Mouse (Mus musculus): Measurements from ENCODE around the gene Dtx1. TPM values are rescaled to one million over a fixed set of nuclear protein-coding genes. Genes with fewer than 3 reads are reported as not detected.

Gene Dtx1
- total and polyA plus RNA-seq, 3 experiments: 12.8 to 28.6 (median 13.4) TPM

DNA sequence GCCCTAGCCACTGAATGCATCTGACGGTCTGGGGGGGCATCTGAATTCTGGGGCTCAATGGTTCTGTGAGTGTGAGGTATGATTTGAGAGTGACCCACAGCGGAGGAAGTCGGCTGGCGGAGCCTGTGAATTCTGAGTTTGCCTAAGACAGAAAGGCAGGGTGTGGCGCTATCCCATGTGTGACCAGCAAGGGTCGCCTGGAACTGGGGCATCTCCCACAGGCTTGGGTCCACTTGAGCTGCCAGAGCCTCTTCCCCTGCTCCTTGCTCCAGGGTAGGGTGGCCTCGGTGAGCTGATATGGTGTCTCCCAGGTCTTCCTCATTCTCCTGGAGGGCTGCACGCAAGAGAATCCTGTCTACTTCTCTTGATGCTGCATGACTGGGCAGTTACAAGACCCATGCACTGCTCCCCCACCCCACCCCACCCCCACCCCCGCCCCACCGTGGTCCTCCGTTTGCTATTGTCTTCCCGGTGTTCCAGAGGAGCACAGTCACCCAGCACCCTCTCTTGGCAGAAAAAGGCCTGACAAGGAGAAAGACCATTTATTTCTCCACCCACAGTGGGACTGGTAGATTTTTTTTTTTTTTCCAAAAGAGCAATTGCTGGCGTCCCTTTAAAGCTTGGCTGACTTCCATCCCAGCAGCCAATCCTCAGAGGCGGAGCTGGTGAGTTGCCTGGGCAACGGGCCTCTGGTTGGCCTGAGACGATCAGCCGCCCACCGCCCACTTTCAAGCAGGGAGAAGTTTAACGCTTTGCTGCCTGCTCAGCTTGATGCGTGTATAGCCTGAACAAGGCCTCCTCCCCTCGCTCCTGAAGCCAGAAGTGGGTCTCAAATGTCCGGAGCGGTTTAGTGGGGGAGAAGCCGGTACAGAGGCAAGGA is 31.8 kb downstream of the Dtx1 start:
- DNase-seq: peak; percentile 85

DNA sequence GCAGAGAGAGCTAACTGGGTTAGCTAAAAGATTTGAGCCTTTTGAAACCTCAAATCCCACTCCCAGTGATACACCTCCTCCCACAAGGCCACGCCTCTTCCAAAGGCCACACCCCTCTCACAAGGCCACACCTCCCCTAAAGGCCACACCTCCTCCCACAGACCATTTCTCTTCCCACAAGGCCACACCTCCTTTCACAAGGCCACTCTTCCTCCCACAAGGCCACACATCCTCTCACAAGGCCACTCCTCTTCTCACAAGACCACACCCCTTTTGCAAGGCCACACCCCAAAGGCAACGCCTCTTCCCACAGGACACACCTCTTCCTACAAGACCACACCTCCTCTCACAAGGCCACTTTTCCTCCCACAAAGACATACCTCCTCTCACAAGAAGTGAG is 34.2 kb downstream of the Dtx1 start:
- peak; percentile 30 for DNase-seq

DNA sequence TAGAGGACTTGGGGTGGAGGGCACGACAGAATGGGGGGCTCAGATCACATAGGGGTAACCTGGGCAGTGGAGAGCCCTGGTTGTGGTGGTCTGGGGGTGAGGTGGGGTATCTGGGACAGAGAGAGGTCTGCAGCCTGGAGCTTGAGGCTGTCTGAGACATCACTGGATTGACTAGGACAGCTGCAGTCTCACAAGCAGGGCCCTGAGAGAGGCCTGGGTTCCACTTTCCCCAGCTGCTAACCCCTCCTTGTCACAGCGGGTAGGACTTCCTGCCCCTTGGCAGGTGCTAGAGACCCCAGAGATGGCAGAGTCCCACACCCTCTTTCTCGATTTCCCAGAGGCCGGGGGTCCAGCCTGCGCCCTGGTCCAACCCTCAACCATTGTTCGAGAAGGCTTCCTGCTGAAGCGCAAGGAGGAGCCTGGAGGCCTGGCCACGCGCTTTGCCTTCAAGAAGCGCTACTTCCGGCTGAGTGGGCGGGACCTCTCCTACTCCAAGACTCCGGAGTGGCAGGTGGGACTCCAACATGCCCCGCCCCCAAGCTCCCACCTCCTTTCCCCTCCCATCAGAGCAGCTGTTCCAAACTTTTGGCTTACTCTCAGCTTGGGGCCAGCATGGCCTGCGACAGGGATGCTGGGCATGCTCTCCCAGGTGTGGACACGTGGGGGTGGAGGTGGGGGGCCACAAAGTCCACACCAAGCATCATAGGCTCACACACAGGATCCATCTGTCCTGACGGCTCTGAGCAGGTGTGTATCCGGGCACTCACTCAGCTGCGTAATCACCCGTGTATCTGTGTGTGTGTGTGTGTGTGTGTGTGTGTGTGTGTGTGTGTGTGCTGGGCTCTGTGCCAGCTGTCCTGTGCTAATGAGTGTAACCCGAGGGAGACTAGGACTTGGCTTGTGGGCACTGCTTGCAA is 37.2 kb downstream of the Dtx1 start:
- DNase-seq: no peak

DNA sequence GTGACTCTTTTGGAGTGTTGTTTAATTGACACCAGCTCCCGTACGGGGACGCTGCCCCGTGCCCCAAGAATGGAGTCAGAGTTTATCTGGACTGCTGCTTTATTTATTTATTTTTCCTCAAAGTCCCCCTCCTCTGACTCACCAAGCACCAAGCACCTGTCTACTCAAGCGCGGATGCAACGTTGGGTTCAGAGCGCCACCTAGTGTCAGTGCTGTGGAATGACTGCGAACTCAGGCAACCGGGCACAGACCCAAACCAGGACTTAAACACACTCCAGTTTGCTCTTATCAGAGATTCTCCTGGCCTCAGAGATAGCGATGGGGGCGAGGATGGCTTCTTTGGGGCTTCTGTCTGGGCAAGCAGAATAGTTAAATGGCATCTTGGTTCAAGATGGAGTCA is 38.1 kb downstream of the Dtx1 start:
- DNase-seq: peak; percentile 68

DNA sequence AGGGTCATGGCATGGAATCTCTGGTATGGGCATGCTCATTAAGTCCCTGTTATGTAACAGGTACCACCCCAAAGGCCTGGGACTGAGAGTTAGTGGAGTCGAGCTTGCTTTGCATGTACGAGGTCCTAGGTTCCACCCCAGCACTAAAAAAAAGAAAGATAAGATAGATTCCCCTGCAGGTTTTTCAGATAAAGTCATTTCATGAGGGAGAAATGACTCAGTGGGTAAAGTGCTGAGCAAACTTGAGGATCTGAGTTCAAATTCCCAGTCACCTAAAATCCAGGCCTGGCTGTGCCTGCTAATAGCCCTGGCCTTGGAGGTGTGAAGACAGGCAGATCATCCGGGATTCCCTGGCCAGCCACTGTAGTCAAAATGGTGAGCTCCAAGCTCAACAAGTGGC is 39.9 kb downstream of the Dtx1 start:
- no peak for DNase-seq

DNA sequence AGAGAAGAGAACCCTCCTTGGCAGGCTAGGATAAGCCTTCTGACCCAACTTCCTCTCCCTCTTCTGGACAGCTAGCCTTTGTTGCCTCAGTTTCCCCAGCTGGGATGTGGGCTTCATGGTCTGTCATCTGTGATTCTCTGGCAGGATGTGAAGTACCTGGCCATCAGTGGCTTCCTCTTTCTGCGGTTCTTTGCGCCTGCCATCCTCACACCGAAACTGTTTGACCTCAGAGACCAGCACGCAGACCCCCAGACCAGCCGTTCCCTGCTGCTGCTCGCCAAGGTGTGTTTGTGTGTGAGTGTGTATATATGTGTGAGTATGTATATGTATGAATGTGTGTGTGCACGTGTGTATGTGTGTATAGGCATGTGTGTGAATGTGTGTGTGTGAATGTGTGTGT is 41.6 kb downstream of the Dtx1 start:
- no peak for DNase-seq

DNA sequence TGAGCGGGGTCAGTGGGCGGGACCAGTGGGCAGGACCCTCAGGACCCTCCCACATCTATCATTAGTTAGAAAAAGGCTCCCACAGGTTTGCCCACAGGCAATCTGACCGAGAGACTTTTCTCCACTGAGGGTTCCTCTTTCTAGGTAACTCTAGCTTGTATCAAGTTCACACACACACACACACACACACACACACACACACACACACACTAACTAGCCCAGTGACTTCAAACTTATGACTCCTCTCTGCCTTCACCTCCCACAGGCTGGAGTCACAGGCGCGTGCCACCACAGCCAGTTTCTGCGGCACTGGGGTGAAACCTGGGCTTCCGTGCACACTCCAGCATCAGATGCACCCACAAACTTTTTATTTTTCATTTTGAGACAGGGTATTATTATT is 43.0 kb downstream of the Dtx1 start:
- no peak for DNase-seq

DNA sequence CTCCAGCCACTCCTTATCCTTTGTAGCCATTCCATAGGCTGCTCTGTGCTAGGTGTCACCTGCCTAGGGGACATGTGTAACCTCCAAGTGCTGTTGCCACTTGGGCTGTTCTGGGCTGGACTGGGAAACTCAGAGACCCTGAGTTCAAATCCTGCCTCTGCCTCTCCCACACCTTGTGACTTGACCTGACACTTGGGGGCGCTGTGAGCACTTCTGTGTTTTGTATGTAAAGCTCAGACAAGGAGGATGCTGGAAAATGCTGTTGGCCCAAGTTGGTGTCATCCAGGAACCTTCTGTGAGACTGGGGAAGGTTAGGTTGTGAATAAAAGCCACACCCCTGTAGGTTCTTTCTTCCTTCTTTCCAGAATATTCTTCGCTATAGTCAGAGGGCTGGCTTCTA is 46.8 kb downstream of the Dtx1 start:
- DNase-seq: no peak

DNA sequence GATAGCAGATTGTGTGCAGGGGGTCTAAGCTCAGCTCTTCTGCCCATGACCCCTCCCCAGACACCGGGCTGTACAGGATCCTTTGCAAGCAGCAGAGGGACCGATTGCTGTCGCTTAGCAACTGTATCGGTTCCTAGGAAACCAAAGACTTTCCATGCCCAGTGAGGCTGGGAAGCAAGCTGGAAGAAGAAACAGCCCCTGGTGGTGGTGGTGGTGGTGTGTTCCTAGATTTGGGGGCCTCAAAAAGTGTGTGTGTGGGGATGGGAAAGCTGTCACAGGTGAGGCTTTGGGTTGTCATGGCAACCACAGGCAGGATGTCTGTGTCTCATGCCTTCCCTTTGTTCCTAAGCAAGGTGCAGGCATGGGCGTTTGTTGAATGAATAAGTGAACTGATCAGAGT is 50.9 kb downstream of the Dtx1 start:
- DNase-seq: no peak

DNA sequence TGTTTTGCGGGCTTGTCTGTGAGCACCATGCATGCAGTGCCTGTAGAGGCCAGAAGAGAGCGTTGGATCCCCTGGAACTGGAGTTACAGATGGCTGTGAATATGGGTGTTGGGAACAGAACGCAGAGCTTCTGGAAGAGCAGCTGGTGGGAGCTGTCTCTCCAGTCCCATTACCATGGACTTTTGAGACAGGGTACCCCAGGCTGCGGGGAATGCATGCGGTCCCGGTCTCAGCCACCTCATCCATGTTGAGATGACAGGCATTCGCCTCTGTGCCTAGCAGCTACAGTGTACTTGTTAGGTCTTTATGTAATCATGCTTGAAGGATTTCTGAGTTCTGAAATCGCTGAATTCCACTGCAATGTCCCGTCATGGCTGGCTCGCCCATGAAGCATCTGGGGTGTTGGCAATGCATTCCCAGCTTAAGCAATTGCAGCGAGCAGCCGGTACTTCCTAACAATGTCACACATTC is 55.4 kb downstream of the Dtx1 start:
- no peak for DNase-seq

DNA sequence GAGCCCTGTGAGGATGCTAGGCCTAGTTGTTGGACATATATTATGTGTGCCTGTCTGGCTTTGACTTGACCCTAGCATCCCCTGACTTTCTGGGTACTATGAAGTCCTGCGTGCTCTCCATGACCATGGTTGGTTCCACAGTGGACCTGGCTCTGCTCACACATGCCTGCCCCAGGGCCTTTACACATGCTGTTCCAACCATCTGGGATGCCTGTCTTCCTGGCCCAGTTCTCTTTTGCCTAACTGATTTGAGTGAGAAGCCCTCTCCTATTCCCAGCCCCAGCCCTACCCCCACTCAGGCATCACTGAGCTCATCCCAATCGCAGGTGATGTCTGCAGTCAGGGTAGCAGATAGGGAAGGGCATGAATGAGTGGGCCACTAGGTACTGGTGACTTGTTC is 57.9 kb downstream of the Dtx1 start:
- no peak for DNase-seq

DNA sequence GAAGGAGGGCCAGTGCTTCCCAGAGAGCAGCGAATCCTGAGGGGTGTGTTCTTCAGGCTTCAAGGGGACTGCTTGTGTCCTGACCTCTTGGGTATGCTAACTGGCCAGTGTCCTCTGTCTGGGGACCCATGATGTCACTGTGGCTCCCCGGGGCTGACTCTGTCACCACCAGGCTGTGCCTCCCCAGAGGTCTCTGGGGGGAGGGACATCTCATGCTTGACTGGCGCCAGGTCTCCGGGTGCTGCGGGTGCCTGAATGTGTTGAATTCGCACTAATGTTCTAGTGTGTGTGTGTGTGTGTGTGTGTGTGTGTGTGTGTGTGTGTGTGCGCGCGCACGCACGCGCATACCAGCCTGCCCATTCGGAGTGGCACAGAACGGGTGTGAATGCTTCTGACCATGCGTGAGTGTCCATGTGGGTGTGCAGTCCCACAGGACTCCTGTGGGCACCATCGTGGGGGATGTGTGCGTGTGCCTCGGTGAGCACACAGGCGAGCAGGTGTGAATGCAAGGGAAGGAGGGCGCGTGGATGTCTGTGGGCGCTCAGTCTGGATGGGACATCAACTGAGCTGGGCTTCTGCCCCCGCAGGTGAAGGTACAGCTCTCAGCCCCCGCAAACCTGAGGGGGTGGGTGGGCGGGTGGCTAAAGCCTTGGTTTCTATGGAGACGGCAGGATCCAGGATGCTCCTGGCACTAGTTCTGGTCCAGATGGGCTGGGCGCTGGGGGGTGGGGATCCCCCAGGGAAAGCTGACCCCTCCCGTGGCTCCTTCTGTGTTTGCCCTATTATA is 58.6 kb downstream of the Dtx1 start:
- no peak for DNase-seq

DNA sequence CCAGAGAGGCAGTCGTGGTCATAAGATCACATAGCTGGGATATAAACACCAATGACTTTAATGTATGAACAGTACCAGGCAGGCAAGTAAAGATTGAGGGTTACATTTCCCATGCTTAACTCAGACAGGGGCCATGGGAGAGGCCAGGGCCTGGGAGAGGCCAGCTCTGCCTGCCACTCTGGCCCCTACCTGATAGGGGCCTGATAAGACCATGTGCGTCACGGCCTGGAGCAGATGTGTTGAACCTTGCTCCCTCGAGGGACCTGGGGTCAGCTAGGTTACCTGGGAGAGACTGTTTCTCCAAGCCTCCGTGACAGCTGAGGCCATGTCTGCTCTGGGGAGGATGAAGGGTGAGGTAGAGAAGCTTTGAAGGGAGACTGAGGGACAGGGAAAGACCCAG is 60.5 kb downstream of the Dtx1 start:
- no peak for DNase-seq

DNA sequence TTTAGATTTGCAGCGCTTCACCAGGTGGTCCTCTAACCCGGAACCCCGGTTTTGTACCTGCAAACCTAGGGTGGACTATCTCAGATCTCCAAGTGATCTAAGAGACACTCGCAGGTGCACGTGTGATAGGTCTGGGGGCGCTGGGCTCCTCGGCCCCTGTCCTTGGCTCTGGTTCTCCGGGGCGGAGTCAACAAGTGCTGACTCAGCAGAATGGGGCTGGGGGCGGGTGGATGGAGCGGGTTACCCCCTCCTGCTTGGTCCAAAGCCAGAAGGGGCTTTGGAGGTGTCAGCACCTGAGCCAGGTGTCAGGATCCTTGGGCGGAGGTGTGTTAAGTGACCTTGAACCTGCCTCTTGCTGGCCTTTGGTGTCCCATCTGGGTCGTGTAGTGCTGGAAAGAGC is 61.8 kb downstream of the Dtx1 start:
- DNase-seq: no peak

DNA sequence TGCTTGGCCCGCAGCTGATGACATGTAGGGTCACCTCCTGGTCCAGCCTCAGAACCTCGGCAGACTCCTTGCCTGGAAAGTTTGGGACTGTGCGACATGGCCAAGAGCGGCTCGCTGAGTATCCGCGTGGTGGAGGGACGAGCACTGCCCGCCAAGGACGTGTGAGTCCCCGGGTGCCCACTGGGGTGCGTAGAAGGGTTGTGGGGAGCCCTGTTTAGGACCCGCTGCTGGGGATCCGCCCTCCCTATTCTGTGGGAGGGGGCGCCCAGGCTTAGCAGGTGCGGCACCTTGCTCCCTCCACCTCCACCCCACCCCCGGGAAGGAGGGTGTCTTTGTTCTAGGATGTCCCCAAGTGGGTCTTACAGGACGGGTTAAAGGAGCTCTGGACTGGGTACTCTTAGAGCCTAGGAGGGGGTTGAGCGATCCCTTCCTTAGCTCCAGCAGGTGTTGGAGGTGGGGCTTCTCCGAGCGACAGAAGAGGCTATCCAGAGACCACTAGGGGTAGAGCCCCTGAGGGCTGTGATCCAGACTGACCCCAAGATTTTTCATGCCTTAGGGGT is 62.3 kb downstream of the Dtx1 start:
- DNase-seq: no peak

DNA sequence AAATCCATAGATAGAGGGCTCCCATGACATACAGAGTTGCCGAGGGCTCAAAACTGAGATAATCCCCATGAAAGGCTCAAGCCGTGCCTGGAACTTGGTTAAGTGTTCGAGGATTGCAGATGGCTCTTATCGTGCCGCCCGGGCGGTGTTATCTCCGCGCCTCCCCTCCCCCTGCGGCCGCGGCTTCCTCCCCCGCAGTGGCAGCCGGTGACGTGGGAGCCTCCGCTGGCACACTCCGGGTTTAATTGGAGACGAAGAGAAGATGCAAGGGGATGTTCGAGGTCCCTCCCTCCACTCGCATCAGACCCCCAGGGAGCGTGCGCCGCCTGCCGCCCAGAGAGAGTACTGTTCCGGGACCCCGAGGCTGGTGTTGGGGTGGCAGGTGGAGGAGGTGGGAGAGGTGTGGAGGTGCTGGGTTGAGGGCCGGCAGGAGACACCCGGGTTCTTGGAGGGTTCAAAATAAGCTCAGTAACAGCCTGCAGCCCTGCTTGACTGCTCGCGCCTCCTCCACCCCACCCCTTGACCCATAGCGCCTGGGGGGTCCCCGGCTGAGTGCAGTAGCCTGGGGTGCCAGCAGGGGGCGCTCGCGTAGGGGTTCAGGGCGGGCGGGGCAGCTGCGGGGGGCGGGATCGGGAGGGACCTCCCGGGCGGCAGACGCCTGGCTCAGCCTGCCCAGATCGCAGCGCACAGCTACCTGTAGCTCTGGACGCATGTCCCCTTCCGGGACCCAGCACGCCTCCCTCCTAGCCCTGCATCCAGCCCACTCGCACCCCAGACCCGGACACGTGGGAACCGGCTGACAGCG is 63.0 kb downstream of the Dtx1 start, which contains the start of gene Rasal1:
TSS of gene Rasal1 (plus strand) at position 244 of the 805 bp plus-strand sequence.
- DNase-seq: peak; percentile 84

DNA sequence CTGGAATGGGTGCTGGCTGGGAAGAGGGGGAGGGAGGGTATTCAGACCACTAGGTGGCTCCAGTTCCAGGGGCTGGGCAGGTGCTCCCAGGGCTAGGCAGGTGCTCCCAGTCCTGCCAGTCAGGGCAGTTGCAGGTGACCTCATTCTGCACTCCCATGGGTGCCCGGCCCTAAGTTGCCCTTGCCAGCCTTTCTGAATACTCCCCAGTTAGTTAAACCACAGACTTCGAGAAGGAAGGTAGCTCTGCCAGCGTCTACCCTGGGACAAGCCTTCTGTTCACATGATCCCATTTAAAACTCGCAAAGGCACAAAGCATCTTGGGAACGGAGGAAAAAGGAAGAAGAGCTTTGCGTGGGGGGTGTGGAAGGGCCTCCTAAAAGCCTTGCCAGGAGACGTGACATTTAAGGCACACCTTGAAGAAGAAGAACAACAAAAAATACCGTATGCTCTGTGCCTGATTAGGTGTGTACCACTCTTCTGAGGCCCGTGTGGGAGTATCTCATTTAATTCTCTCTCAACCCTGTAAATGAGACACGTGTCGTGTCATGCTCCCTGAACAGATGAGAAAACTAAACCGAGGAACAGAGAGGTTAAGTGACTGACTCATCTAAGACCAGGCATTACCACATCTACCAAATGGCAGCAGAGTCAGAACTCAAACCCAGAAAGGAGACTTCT is 63.8 kb downstream of the Dtx1 start:
- no peak for DNase-seq

DNA sequence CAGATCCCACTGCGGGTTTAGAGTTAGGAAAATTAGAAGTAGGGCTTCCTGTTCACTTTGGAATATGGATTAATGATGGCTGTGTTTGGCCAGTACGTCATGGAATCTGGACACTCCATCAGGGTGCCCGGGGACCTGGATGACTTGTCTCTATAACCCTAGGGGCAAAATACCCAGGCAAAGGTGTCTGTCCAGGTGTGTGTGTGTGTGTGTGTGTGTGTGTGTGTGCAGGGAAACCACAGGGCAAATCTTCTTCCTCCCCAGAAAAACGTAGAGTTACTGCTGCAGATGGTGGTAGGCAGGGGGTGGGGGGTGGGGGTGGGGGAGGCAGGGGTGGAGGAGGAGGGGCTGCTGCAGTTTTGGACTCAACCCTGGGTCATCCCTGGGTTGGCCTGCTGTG is 64.4 kb downstream of the Dtx1 start:
- no peak for DNase-seq

DNA sequence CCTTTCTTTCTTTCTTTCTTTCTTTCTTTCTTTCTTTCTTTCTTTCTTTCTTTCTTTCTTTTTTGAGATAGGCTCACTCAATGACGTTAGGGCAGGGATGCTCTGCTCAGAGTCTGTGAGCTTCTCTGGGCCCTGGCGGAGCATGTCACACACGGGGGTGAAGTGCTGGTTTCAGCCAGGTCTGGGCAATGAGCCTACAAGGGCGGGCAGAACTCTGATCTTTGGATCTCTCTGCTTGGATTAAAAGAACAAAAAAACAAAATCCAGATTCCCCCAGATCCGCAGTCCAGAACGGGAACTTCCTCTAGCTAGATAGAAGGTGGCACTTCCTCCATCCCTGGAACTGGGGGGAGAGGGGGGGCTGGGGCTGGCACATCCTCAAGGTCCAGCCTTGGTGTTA is 65.9 kb downstream of the Dtx1 start:
- peak; percentile 76 for DNase-seq

DNA sequence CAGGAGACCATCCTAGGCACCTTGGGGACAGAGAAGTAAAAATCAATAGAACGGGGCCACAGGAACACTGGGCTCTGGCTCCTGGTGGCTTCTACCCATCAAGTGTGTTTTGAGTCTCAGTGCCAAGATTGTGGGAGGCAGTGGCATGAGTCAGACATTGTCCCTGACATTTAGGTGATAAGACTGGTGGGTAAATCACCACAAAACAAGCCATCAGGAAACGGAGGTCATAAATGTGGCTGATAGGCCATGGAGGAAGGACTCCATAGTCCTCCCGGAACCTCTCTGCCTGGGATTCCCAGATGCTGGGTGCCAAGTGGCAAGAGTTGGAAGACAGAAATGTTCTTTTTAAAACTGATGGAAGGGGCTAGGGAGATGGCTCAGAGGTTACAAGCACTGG is 67.5 kb downstream of the Dtx1 start:
- peak; percentile 86 for DNase-seq

Data from adrenal gland, adult 2 months (tissue).